Mouse (Mus musculus): ENCODE measurements at regions not wholly inside any gene's neighbourhood (a gene's known extent, or its start where the extent isn't known, plus 50 kb on each side); places are given as distances from the start of the nearest gene placed in this dataset.

- Histone ChIP-seq H3K27ac (no peak overlapping the region), H3K4me3 (no peak overlapping the region)
- intact Hi-C loops (cut with DNase I), result no loop called here
- no peak for TF ChIP-seq CTCF (IDR thresholded peaks at IDR 0.05)
- DNase-seq (ENCODE audit: extremely low spot score in 1 of 2, low spot score in 2 of 2), result no peak
Observed at GRCm38 (mm10) chr8:29695698-29696097, 2248.2 kb downstream of the Poteg start.
